Mouse (Mus musculus): ENCODE results near the gene E130208F15Rik. TPM values are rescaled to one million over a fixed set of nuclear protein-coding genes. Genes with fewer than 3 reads are reported as not detected.
A peak's percentile ranks its signal among the peaks of the same experiment; 100 is the strongest.

E130208F15Rik gene
- 0.56 TPM in 1 of 2 replicates, not detected in the other for polyA plus RNA-seq (2011; ENCODE audit: insufficient read depth, insufficient read length, low replicate concordance, missing spikeins)

DNA sequence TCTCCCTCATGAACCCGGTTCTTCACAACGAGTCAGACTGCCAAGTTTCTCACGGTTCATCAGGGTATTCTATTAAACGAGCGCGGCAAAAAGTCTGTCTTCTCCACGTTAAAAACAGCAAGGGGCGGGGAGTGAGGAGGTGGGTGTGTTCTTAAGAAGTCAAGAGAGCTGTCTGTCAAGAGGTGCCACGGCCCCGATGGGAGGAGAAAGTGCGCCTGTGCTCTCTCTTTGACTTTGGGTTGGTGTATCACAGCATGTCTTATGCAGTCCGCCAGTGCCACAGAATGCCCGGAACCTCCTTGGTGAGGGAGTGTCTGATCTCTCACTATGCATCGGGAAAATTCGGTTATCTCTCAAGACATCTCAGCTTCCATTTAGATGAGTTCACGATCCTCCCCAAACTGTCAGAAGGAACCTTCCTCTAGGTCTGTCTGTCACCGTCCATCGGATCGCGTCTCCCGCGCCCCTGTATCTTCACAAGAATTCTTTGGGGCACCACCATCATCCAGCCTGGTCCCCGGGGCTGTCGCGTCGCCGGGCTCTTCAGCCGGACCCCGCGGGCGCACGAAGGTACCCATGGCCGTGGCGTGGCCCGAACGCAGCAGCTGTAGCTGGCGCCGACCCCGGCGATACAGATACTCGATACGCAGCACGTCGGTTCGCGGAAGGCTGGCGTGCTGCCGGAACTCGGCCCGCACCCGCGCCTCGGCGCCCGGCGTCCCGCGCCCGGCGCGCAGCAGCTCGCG is at the start of gene E130208F15Rik:
Gene E130208F15Rik, plus strand, starts transcription at position 202 of the 746 bp plus-strand sequence.
- TF ChIP-seq POLR2A (IDR thresholded peaks at IDR 0.05; ENCODE audit: borderline replicate concordance, control insufficient read depth, low read depth, low read length) = no peak
- no peak for TF ChIP-seq CTCF (IDR thresholded peaks at IDR 0.05; ENCODE audit: control insufficient read depth, insufficient read depth, low read length)
- Histone ChIP-seq H3K27ac (ENCODE audit: control insufficient read depth, insufficient read depth, low read depth, low read length, poor library complexity) (peak within 1 kb of the TSS; percentile 84), H3K4me1 (ENCODE audit: control insufficient read depth, insufficient read depth, low read length) (peaks cover 3% of the 10 kb centered on the region; the same call in 1 of the 2 replicates), H3K4me3 (replicated peaks; ENCODE audit: control insufficient read depth, low read depth, low read length) (peak within 1 kb of the TSS; percentile 80)
- under 1% methylated on average over 63 of the region's 63 CpGs for WGBS

DNA sequence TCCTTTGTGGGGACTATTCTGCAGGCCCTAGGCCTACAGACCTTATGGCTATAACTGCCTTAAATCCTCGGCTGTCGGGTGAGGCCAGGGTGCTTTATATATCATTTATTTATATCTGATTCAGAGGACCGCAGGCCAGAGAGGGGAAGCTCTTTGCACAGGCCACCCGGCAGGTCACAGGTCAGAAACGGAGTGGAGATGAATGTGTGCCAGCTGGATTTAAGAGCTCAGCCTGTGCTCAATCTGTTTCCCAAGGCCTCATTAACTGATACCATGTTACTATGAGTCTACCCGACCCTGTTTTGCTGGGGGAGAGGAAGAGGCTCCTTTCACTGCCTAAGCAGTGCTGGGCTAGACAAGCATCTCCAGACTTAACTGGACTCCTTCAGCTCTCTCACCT is 47.2 kb upstream of the E130208F15Rik start:
- Histone ChIP-seq H3K4me1 (ENCODE audit: control insufficient read depth, insufficient read depth, low read length) (no peaks in the 10 kb centered on the region), H3K4me3 (replicated peaks; ENCODE audit: control insufficient read depth, low read depth, low read length) (no peak overlapping the region), H3K27ac (ENCODE audit: control insufficient read depth, insufficient read depth, low read depth, low read length, poor library complexity) (no peak overlapping the region)
- WGBS = 89% methylated on average over 6 of the region's 6 CpGs
- TF ChIP-seq POLR2A (IDR thresholded peaks at IDR 0.05; ENCODE audit: borderline replicate concordance, control insufficient read depth, low read depth, low read length) (no peak), CTCF (IDR thresholded peaks at IDR 0.05; ENCODE audit: control insufficient read depth, insufficient read depth, low read length) (no peak)

DNA sequence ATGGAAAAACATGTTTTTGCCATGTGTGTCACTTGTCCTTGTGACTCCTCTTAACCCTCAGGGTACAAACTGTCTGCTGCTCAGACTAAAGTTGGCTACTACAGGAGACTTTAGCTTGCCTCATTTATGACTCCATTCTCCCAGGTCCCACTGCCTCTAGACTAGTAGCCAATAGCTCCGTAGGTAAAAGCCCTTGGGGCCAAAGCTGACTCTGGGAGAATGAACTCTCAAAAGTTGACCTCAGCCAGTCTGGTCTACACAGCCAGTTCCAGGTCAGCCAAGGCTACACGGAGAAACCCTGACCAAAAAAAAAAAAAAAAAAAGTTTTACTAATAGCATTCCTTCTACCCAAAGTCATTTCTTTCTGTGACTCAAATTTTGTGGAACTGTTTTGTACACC is 42.6 kb upstream of the E130208F15Rik start:
- Histone ChIP-seq H3K4me1 (ENCODE audit: control insufficient read depth, insufficient read depth, low read length) (no peaks in the 10 kb centered on the region; the same call in 1 of the 2 replicates), H3K27ac (ENCODE audit: control insufficient read depth, insufficient read depth, low read depth, low read length, poor library complexity) (no peak overlapping the region), H3K4me3 (replicated peaks; ENCODE audit: control insufficient read depth, low read depth, low read length) (no peak overlapping the region)
- TF ChIP-seq CTCF (IDR thresholded peaks at IDR 0.05; ENCODE audit: control insufficient read depth, insufficient read depth, low read length) (no peak), POLR2A (IDR thresholded peaks at IDR 0.05; ENCODE audit: borderline replicate concordance, control insufficient read depth, low read depth, low read length) (no peak)
- WGBS = 48% methylated on average over 2 of the region's 2 CpGs

DNA sequence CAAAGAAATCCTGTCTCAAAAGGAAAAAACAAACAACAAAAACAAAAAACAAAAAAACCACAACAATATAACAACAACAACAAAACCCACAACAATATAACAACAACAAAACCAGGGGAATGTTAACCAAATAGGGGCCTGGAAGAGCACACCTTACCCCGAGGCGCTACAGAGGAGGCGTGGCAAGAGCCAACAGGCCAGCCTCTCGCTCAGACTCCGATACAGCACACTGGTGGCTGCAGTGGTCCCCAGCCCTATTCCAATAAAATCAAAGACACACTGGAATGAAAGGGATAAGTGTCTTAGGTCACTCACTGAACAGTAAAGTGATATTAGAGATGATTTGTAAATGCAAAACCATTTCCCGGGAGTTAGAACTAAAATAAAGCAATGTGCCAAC is 42.0 kb upstream of the E130208F15Rik start:
- TF ChIP-seq CTCF (IDR thresholded peaks at IDR 0.05; ENCODE audit: control insufficient read depth, insufficient read depth, low read length) (no peak), POLR2A (IDR thresholded peaks at IDR 0.05; ENCODE audit: borderline replicate concordance, control insufficient read depth, low read depth, low read length) (no peak)

DNA sequence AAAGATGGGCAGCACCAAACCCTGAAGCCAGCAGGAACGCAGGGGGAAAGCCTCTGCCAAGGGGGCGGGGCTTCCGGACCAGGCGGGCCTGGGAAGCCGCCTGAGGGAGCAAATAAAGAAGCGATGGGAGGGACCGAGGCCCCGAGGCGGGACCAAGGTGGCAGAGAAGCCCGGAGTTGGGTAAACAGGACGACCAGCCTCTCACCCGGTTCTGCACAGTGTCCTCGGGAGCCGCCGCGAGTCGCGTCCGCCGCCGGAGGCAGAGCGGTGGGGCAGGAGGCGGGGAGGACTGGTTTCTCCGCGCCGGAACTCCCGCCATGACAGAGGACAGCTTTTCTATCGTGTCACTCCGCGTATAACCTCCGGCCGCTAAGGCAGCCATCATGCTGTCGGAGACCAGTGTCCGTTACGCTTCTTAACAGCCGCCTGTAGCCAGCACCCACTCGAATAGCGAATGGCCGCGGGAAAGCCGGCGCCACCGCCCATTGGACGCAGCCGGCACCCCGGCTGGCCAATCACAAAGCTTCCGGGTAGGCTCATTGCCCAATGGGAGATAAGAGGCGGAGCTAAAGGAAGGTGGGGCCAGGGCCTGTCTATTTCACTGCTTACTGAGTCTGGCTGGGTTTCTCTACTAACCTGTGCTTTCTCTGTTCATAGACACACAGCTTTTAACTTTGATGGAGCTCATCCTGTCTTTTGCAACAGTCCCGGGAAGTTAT is 41.4 kb upstream of the E130208F15Rik start, which contains the start of the genes Thap8 and Wdr62:
Gene Thap8, plus strand, starts transcription at position 144 of the 719 bp plus-strand sequence.
Gene Wdr62, minus strand, starts transcription at position 469 of the 719 bp plus-strand sequence.
- Histone ChIP-seq H3K27ac (ENCODE audit: control insufficient read depth, insufficient read depth, low read depth, low read length, poor library complexity) (peak within 1 kb of the TSS; percentile 90), H3K4me1 (ENCODE audit: control insufficient read depth, insufficient read depth, low read length) (no peaks in the 10 kb centered on the region; the same call in 1 of the 2 replicates), H3K4me3 (replicated peaks; ENCODE audit: control insufficient read depth, low read depth, low read length) (peak within 1 kb of the TSS; percentile 82)
- TF ChIP-seq CTCF (IDR thresholded peaks at IDR 0.05; ENCODE audit: control insufficient read depth, insufficient read depth, low read length) = no peak
- TF ChIP-seq POLR2A (IDR thresholded peaks at IDR 0.05; ENCODE audit: borderline replicate concordance, control insufficient read depth, low read depth, low read length) = peak; percentile 60; the same call in 1 of the 2 replicates
- under 1% methylated on average over 49 of the region's 49 CpGs for WGBS

More for the DNA sequence above, 42.0 kb upstream of the E130208F15Rik start:
- Histone ChIP-seq H3K4me1 (ENCODE audit: control insufficient read depth, insufficient read depth, low read length) (no peaks in the 10 kb centered on the region; the same call in 1 of the 2 replicates), H3K27ac (ENCODE audit: control insufficient read depth, insufficient read depth, low read depth, low read length, poor library complexity) (peak overlapping the region; percentile 90; the same call in 1 of the 2 replicates), H3K4me3 (replicated peaks; ENCODE audit: control insufficient read depth, low read depth, low read length) (peak overlapping the region; percentile 82)
- WGBS = under 1% methylated on average over 6 of the region's 6 CpGs

DNA sequence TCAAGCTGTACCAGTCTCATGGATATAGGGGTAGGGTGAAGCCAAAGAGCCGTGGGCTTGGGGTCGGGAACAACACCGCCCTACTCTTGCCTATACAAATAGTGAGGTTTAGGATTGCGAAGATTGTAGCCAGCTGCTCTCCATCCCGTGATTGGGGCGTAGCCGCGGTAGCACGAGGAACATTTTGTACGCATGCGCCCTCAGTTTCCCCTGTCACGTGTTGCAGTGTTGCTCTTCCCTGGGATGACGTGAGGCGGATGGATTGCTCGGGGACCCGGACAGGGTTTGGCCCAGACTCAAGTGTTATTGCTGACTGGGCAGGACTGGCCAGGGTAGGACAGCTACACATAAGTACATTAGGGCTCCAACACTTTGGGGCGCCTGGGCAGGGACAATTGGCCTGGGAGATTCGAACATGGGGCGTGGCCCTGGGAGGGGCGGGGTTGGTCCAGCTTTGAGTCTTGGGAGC is 40.8 kb upstream of the E130208F15Rik start:
- Histone ChIP-seq H3K4me3 (replicated peaks; ENCODE audit: control insufficient read depth, low read depth, low read length) (peak overlapping the region; percentile 82), H3K4me1 (ENCODE audit: control insufficient read depth, insufficient read depth, low read length) (no peaks in the 10 kb centered on the region; the same call in 1 of the 2 replicates), H3K27ac (ENCODE audit: control insufficient read depth, insufficient read depth, low read depth, low read length, poor library complexity) (peak overlapping the region; percentile 90)
- WGBS = under 1% methylated on average over 20 of the region's 20 CpGs
- TF ChIP-seq CTCF (IDR thresholded peaks at IDR 0.05; ENCODE audit: control insufficient read depth, insufficient read depth, low read length) = peak; percentile 14; the same call in 1 of the 2 replicates
- TF ChIP-seq POLR2A (IDR thresholded peaks at IDR 0.05; ENCODE audit: borderline replicate concordance, control insufficient read depth, low read depth, low read length) = 0 out of 2 replicates have a peak, but pooled peaks have one; percentile 34

DNA sequence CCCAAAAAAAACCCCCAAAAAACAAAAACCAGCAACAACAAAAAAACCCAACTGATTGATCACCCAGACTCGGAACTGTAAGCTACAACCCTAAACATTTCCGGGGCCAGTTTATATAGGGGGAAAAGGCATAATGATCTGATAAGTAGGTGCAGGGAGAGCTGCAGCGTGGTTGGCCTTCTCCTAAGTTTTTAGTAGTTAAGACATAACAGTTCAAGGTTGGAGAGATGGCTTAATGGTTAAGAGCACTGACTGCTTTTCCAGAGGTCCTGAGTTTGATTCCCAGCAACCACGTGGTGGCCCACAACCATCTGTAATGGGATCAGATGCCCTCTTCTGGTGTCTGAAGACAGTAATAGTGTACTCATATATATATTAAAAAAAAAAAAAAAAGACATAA is 40.0 kb upstream of the E130208F15Rik start:
- Histone ChIP-seq H3K4me1 (ENCODE audit: control insufficient read depth, insufficient read depth, low read length) (no peaks in the 10 kb centered on the region; the same call in 1 of the 2 replicates), H3K27ac (ENCODE audit: control insufficient read depth, insufficient read depth, low read depth, low read length, poor library complexity) (no peak overlapping the region), H3K4me3 (replicated peaks; ENCODE audit: control insufficient read depth, low read depth, low read length) (no peak overlapping the region)
- no peak for TF ChIP-seq POLR2A (IDR thresholded peaks at IDR 0.05; ENCODE audit: borderline replicate concordance, control insufficient read depth, low read depth, low read length)
- no peak for TF ChIP-seq CTCF (IDR thresholded peaks at IDR 0.05; ENCODE audit: control insufficient read depth, insufficient read depth, low read length)
- 81% methylated on average over 4 of the region's 4 CpGs for WGBS
